Mouse (Mus musculus) liver, embryonic 14.5 days (tissue): ENCODE measurements at regions not wholly inside any gene's neighbourhood (a gene's known extent, or its start where the extent isn't known, plus 50 kb on each side); places are given as distances from the start of the nearest gene placed in this dataset.

Experiments used
- CTCF ChIP-seq: IDR thresholded peaks from 2 replicates; pipeline ENCODE4 v1.5.1; 2016; ENCODE audit warnings: antibody characterized with exemption, low read depth, control low read depth
- EP300 ChIP-seq: IDR thresholded peaks from 2 replicates; pipeline ENCODE4 v1.6.1; 2016; ENCODE audit warnings: antibody characterized with exemption, low read depth

- TF ChIP-seq CTCF, result no peak
- no peak for TF ChIP-seq EP300
Observed at GRCm38 (mm10) chr3:61442000-61442739, 76.4 kb upstream of the B430305J03Rik start.
